ENCODE assay signal across 9 mouse cellular contexts in genomic region chr9:36833043-36833881, GRCm38 (mm10). TPM values are rescaled to one million over a fixed set of nuclear protein-coding genes. Genes with fewer than 3 reads are reported as not detected.
DNase-seq lines count a peak whose midpoint lies in the region; ATAC-seq lines count a peak whose summit lies in the region.
"Had no signal": no experiment of that assay in that cellular context is flagged by ENCODE, and none has a peak within 500 bp of the region (broad histone marks: within the 10 kb centered on the region; RNA-seq: fewer than 3 reads in every experiment).

No protein-coding gene starts in this region.

- peak overlapping the region; percentile 43; the same call in 1 of the 2 replicates for H3K9ac ChIP-seq in heart, embryonic 11.5 days (ENCODE audit: low read depth, low read length)
- peak overlapping the region; percentile 92 for H3K9ac ChIP-seq in forebrain, embryonic 14.5 days (ENCODE audit: low read length)
- 0 out of 2 replicates have a peak overlapping the region, but pooled peaks have one; percentile 2 for H3K9ac ChIP-seq in stomach, embryonic 14.5 days (replicated peaks; ENCODE audit: low read depth, low read length)

- H3K9me3 ChIP-seq in heart, embryonic 11.5 days (replicated peaks; ENCODE audit: control insufficient read depth, low read length) = no peaks in the 10 kb centered on the region
- no peaks in the 10 kb centered on the region for H3K9me3 ChIP-seq in forebrain, embryonic 14.5 days (replicated peaks; ENCODE audit: control insufficient read depth, low read length)
- H3K9me3 ChIP-seq in stomach, embryonic 14.5 days (ENCODE audit: control insufficient read depth, low read depth, low read length) = no peaks in the 10 kb centered on the region

- H3K36me3 ChIP-seq in heart, embryonic 11.5 days (ENCODE audit: control insufficient read depth, insufficient read depth, low read length) = no peaks in the 10 kb centered on the region
- peaks cover 17% of the 10 kb centered on the region for H3K36me3 ChIP-seq in forebrain, embryonic 14.5 days (ENCODE audit: control insufficient read depth, insufficient read depth, low read length)
- no peaks in the 10 kb centered on the region for H3K36me3 ChIP-seq in stomach, embryonic 14.5 days (ENCODE audit: control insufficient read depth, insufficient read depth, low read length)

- H3K27me3 ChIP-seq in heart, embryonic 11.5 days (ENCODE audit: control insufficient read depth, insufficient read depth, low read length) = peaks cover 12% of the 10 kb centered on the region
- H3K27me3 ChIP-seq in forebrain, embryonic 14.5 days (replicated peaks; ENCODE audit: control insufficient read depth, insufficient read depth, low read length) = no peaks in the 10 kb centered on the region
- 0 out of 2 replicates have a peak, but pooled peaks cover 2% of the 10 kb centered on the region for H3K27me3 ChIP-seq in stomach, embryonic 14.5 days (ENCODE audit: control insufficient read depth, insufficient read depth, low read length)

- ATAC-seq in heart, embryonic 11.5 days (replicated peaks; ENCODE audit: insufficient number of reproducible peaks, low FRiP score, low TSS enrichment) = peak; percentile 32; the same call in 1 of the 2 replicates
- ATAC-seq in forebrain, embryonic 14.5 days = peak; percentile 69
- ATAC-seq in stomach, embryonic 14.5 days (ENCODE audit: insufficient number of reproducible peaks, insufficient read depth, low FRiP score, low read depth) = peak; percentile 66; the same call in 1 of the 2 replicates

- peak overlapping the region; percentile 52 for H3K4me3 ChIP-seq in heart, embryonic 11.5 days (ENCODE audit: low read depth, low read length)
- H3K4me3 ChIP-seq in forebrain, embryonic 14.5 days (ENCODE audit: low read depth, low read length) = peak overlapping the region; percentile 64
- peak overlapping the region; percentile 28 for H3K4me3 ChIP-seq in stomach, embryonic 14.5 days (ENCODE audit: low read depth, low read length)

- 6% methylated on average over 31 of the region's 31 CpGs for WGBS in heart, embryonic 11.5 days (ENCODE audit: insufficient replicate concordance)
- under 1% methylated on average over 31 of the region's 31 CpGs for WGBS in forebrain, embryonic 14.5 days
- 3% methylated on average over 31 of the region's 31 CpGs for WGBS in stomach, embryonic 14.5 days

- H3K4me1 ChIP-seq in heart, embryonic 11.5 days (ENCODE audit: control insufficient read depth, insufficient read depth, low read length) = peaks cover 2% of the 10 kb centered on the region; the same call in 1 of the 2 replicates
- H3K4me1 ChIP-seq in forebrain, embryonic 14.5 days (ENCODE audit: control insufficient read depth, insufficient read depth, low read length) = peaks cover 21% of the 10 kb centered on the region
- H3K4me1 ChIP-seq in stomach, embryonic 14.5 days (ENCODE audit: control insufficient read depth, insufficient read depth, low read length) = no peaks in the 10 kb centered on the region

- H3K4me2 ChIP-seq in heart, embryonic 11.5 days = peak overlapping the region; percentile 86
- H3K4me2 ChIP-seq in forebrain, embryonic 14.5 days (ENCODE audit: low read length) = peak overlapping the region; percentile 78
- peak overlapping the region; percentile 62 for H3K4me2 ChIP-seq in stomach, embryonic 14.5 days (replicated peaks; ENCODE audit: low read depth, low read length)

- DNase-seq in heart, adult 8-10 months (ENCODE audit: low spot score) = no peak
- peak; percentile 66 for DNase-seq in cerebellum, adult 11 months
- peak; percentile 77 for DNase-seq in forebrain, embryonic 14.5 days (ENCODE audit: low spot score)
- peak; percentile 42 to 68 for DNase-seq in layer of hippocampus, adult 18-20 months (ENCODE audit: low spot score in 2 of 2)
- peak; percentile 60 for DNase-seq in mesoderm, embryonic 11.5 days (ENCODE audit: low read depth, low spot score)
- no peak for DNase-seq in spleen, postnatal 36 days (ENCODE audit: low spot score in 2 of 2)

- no peak overlapping the region for H3K27ac ChIP-seq in heart, embryonic 11.5 days (ENCODE audit: low read depth, low read length)
- H3K27ac ChIP-seq in forebrain, embryonic 14.5 days (ENCODE audit: low read depth, low read length) = peak overlapping the region; percentile 96
- no peak overlapping the region for H3K27ac ChIP-seq in stomach, embryonic 14.5 days (ENCODE audit: low read length)

RNA-seq across cellular contexts. Expression of gene Fez1, which starts 11.6 kb away (rescaled TPM):
- 3.6 and 3.9 TPM in 2 replicates for polyA plus RNA-seq in heart, embryonic 11.5 days (2014; fragmentation: Nextera tagmentation; extraction: Ambion mirVana)
- total RNA-seq in heart, adult 8-10 months (2022) = 1 to 10 TPM; 1.9 to 4.7 (median 2.2) TPM
- polyA plus RNA-seq in forebrain, embryonic 14.5 days (2014; fragmentation: Nextera tagmentation; extraction: Ambion mirVana) = 620 and 684 TPM in 2 replicates
- total RNA-seq in layer of hippocampus, adult 18-20 months (2021) = 100 to 1,000 TPM; 274 to 280 TPM
- polyA plus RNA-seq in stomach, embryonic 14.5 days (2014; fragmentation: Nextera tagmentation; extraction: Ambion mirVana) = 24.0 and 25.5 TPM in 2 replicates
- total RNA-seq: CH12.LX had no signal

RNA-seq across cellular contexts. Expression of gene Ei24, which starts 36.1 kb away (rescaled TPM):
- polyA plus RNA-seq in heart, embryonic 11.5 days (2014; fragmentation: Nextera tagmentation; extraction: Ambion mirVana) = 38.2 and 38.7 TPM in 2 replicates
- 10 to 100 TPM; 64.5 to 70.2 (median 69.7) TPM for total RNA-seq in heart, adult 8-10 months (2022)
- polyA plus RNA-seq in forebrain, embryonic 14.5 days (2014; fragmentation: Nextera tagmentation; extraction: Ambion mirVana) = 89.9 and 92.9 TPM in 2 replicates
- 100 to 1,000 TPM in 1 of 2 experiments, 10 to 100 TPM in 1; 96.1 to 105 TPM for total RNA-seq in layer of hippocampus, adult 18-20 months (2021)
- 45.8 and 49.6 TPM in 2 replicates for polyA plus RNA-seq in stomach, embryonic 14.5 days (2014; fragmentation: Nextera tagmentation; extraction: Ambion mirVana)

Comparison
In these comparisons a context has a peak if more than half of its experiments do, and no peak if none do; other contexts are left out.
1. H3K9ac ChIP-seq: peak in every context shown above with its lines; median percentile 92 in forebrain, embryonic 14.5 days; 43 in heart, embryonic 11.5 days; 2 in stomach, embryonic 14.5 days.
2. DNase-seq: peak in cerebellum, adult 11 months (single experiment), forebrain, embryonic 14.5 days (single experiment), layer of hippocampus, adult 18-20 months (2 of 2) and mesoderm, embryonic 11.5 days (single experiment); none in heart, adult 8-10 months (single experiment) and spleen, postnatal 36 days (0 of 2).
3. RNA of gene Fez1, which starts 11.6 kb away (polyA plus RNA-seq): 620 to 684 TPM in forebrain, embryonic 14.5 days; 24.0 to 25.5 TPM in stomach, embryonic 14.5 days and 3.6 to 3.9 TPM in heart, embryonic 11.5 days; every median in the first group is over 10 times any median in the second.
4. Peak in every context shown above with its lines, with median percentiles within 50 percentile points of each other: ATAC-seq, H3K4me2 ChIP-seq and H3K4me3 ChIP-seq.